Mouse (Mus musculus) thymus, postnatal 4 days (tissue): ENCODE measurements around the gene Zfp879.

Source experiments
- DNase-seq: peaks from one replicate; pipeline ENCODE4 v3.0.0; 2021

The Zfp879 gene

GRCm38 (mm10) chr11:50841023-50841735 lies at the start of gene Zfp879:
Gene Zfp879, minus strand, starts transcription at chr11:50841552.
- peak; percentile 94 for DNase-seq

DNA sequence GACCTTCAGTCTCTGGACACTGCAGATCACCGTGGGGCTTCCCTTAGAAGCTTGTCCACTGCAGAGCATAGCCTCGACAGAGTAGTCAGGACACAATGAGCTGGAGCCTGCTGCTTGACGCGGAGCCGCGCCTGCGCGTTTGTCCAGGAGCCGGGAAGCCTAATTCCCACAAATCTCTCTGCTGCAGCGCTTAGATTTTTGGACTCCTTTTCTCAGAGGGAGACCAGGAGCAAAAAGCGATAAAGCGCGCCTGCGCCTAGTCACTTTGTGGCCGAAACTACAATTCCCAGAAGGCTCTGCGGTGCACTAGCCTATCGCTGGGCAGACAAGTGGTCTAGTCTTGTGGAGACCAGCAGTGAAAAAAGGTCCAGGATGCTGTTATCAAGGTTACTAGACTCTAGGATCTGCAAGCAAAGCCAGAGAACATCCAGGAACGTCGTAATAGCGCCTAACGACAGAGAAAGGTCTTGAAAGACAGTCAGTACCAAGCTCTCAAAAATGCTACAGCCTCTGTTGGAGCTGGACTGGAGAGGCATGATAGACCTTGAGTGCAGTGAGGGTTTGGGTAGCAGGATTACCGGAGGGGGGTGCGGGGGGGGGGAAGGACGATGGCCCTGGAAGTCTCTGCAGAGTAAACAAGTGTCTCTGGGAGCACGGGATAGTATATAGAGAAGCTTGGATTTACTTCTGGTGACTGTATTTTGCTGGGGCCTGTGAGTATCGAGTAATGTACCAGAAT lies 46.2 kb upstream of the Zfp879 start, which contains the start of gene Zfp454:
TSS of gene Zfp454 (minus strand) at position 262 of the 739 bp plus-strand sequence.
- peak; percentile 37 for DNase-seq

GRCm38 (mm10) chr11:50886933-50887293 lies 45.6 kb upstream of the Zfp879 start:
- DNase-seq = no peak

DNA sequence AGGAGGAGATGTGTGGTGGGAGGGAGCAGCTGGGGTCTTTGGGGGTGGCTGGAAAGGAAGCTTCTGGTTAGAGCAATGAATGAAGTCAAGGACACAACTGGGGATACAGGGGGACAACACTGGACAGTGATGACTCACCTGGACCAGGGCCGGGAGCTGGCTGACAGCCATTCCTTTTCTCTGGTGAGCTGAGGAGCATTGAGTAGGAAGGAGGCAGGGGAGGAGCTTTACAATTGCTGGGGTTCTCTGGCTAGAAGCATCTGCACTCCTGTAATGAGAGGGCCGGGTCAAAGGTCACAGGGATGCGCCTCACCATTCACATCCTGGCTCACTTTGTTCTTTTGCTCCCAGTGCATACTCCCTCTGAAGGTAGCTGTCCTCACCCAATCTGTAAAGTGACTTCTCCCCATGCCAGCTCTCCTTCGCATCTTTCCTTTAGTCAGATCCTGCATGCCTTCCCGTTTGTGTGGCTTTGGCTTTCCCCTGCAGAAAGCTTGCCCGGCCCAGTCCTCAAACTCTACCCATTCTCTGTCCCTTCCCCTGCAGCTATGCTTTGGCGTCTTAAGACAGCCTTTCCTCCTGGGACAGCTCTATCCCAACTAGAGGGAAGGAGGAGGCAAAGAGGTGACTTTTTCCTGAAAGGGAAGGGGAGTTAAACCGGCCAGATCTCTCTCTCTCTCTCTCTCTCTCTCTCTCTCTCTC lies 45.0 kb upstream of the Zfp879 start:
- no peak for DNase-seq

DNA sequence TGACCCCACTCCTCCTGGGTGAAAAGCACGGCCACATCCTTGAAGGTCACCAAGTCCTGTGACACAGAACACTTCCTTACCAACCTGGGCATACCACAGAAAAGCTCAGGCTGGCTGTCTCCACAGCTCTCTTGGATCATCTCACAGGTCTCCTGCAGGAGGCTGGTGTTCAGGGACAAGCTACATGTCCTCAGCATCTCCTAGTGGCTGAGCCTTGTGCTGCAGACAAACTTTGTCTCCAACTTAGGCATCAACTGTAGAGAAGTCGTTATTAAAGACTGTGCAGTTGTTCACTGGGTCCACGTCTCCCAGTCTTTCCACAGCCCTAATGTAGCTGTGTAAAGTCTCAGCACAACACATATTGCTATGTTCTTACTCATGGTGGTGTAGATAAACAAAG lies 42.4 kb upstream of the Zfp879 start:
- peak; percentile 52 for DNase-seq

- no peak for DNase-seq
Measured at GRCm38 (mm10) chr11:50878641-50879040, 37.3 kb upstream of the Zfp879 start.

DNA sequence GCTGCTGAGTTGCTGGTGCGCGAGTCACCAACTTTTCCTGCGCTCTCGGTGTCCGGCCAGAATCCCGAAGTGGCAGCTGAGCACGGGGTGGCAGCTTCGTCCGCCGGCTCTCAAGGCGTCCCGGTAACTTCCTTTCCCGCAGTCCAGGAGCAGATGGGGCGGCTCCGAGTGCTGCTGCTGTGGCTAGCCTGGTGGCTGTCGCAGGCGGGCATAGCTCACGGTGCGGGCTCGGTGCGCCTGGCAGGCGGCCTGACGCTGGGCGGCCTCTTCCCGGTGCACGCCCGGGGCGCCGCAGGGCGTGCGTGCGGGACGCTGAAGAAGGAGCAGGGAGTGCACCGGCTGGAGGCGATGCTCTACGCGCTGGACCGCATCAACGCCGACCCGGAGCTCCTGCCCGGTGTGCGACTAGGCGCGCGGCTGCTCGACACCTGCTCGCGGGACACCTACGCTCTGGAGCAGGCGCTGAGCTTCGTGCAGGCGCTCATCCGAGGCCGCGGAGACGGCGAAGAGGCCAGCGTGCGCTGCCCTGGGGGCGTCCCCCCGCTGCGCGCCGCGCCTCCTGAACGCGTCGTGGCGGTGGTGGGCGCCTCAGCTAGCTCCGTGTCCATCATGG lies 9.7 kb upstream of the Zfp879 start:
- peak; percentile 67 for DNase-seq

GRCm38 (mm10) chr11:50850177-50850735 lies 8.9 kb upstream of the Zfp879 start, which contains the start of gene Grm6:
Gene Grm6, plus strand, starts transcription at chr11:50850685.
- DNase-seq = peak; percentile 63

DNA sequence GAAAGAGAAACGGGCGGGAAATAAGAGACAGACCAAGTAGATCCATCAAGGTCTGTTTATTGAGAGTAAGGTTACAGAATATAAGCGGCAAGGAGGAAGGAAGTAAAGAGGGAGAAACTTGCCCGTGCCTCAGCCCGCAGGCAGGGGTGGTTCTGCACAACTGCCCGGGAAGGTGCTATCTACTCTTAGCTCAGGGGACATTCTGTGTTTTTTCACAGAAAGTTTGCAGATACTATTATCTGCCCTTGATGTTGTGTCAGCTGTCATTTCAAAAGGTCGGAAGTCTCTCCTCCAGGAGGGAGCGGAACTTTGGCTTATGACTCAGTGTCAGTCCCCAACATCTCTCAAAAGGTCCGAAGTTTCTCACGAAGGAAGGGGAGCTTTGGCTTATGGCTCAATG lies 8.0 kb upstream of the Zfp879 start:
- peak; percentile 43 for DNase-seq

DNA sequence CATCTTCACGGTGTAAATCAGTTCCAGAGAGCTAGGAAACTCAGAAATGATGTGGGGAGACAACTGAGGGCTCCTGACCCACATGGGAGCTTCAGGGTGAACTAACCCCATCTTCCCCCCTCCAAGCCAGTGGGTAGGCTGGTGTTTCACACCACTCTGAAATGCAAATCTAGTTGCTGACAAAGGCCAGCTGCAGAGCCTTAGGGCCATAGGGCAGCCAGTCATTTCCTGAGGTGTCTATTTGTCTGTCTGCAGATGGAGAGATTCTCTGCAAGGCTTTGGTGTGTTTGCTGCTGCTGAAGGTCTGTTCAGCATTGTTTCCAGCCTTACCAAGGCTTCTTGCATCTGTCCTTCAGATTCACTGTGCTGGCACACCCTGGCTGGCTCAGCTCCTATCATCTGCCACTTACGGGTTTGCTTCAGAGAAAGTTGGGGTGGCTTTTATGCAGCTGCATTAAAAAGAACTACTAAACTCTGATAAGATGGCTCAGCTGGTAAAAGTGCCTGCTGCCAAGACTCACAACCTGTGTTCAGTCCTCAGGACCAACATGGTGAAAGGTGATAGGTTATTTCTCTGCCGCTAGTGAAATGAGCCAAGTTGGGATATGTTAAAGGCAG lies 7.3 kb upstream of the Zfp879 start:
- peak; percentile 47 for DNase-seq

DNA sequence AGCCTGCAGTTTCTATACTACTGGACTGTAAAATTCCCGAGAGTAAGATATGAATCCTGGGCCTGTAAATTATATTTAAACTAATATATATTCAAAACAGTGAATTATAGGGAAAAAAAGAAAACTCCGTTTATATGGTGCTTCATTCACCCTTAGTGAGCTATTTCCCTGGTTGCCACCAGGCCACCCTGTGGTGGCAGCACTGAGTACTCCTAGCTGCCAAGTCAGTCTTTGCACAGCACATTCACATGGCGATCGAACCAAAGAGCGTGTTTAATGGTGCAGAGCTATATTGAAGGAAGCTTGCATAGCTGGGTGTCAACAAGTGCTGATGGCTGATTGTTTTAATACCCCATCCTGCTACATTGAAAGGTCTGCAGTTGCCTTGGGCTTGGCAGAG lies 5.7 kb upstream of the Zfp879 start:
- DNase-seq = peak; percentile 71

DNA sequence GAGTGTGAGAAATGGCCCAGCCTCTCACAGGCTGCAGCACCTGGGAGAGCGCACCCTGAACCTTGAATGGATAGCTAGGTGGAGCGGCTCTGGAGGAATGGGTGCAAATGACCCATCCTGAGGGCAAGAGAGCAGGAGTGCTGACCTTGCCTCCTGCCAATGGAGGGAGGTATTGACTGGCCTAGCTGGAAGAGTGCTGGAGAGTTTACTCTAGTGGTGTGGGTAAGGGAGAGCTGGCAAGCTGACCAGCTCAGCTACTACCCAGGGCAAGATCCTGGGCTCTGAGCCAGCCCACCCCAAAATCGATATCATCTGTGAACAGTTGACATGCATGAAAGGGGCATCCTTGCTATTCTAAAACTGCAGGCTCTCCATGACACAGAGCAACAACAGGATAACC lies 4.6 kb upstream of the Zfp879 start:
- DNase-seq = no peak

GRCm38 (mm10) chr11:50835727-50836126 lies 5.6 kb downstream of the Zfp879 start:
- peak; percentile 13 for DNase-seq

- DNase-seq = peak; percentile 89
Measured at GRCm38 (mm10) chr11:50827010-50827953, 14.1 kb downstream of the Zfp879 start, which contains the start of gene Zfp354c. Gene Zfp354c, minus strand, starts transcription at chr11:50827724.

DNA sequence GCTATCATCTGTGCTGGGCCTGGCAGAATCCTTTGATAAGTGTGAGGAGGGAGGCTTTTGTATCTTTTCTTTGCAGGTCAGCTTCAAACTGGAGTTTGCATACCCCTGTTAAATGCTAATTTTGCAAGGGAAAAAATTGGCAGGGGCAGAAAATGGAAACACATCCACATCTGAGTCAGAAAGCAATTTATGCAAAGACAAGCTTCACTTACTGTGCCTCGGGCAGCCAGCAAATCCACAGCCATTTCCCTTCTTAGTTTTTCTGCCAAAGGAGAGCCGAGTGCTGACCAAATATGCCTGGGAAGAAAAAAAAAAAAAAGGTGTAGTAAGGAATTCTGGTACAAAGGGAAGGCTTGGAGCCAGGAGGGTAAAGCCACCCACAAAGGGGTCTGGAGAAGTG lies 15.1 kb downstream of the Zfp879 start:
- DNase-seq = no peak

- DNase-seq = no peak
Measured at GRCm38 (mm10) chr11:50814233-50814632, 27.1 kb downstream of the Zfp879 start.

DNA sequence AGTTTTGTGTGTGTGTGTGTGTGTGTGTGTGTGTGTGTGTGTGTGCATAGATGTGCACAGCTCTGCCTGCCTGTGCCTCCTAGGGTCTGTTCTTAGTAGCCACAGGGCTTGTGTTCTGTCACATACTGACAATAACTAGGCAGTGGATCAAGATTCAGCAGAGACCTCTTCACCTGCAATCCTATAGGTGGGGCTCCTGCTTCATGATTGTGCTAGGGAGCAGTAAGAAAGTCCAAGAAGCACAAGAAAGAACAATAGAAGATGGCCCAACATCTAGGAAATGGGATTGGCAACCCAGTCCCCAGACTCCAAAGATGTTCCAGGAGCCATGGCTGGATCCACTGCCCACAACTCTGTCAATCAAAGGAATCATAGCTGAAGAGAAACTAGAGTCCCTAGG lies 42.5 kb downstream of the Zfp879 start:
- DNase-seq = peak; percentile 19

GRCm38 (mm10) chr11:50797674-50798073 lies 43.7 kb downstream of the Zfp879 start:
- DNase-seq = no peak
